Mouse (Mus musculus) inflammation-experienced regulatory T-cells (primary cell): Measurements from ENCODE around the gene Alpk1. TPM values are rescaled to one million over a fixed set of nuclear protein-coding genes. Genes with fewer than 3 reads are reported as not detected.

Source experiments
- polyA plus RNA-seq, 2 experiments: library from polyadenylated mRNA; unstranded; fragments of 100-300 nt; shearing (Covaris generic); gene quantifications; one replicate each; pipeline ENCODE4 v1.2.1; 2017

Gene Alpk1
- 1 to 10 TPM; 1.2 to 1.5 TPM for polyA plus RNA-seq

GRCm38 (mm10) chr3:127780021-127780644 lies at the start of gene Alpk1:
Gene Alpk1, minus strand, starts transcription at chr3:127780527.

DNA sequence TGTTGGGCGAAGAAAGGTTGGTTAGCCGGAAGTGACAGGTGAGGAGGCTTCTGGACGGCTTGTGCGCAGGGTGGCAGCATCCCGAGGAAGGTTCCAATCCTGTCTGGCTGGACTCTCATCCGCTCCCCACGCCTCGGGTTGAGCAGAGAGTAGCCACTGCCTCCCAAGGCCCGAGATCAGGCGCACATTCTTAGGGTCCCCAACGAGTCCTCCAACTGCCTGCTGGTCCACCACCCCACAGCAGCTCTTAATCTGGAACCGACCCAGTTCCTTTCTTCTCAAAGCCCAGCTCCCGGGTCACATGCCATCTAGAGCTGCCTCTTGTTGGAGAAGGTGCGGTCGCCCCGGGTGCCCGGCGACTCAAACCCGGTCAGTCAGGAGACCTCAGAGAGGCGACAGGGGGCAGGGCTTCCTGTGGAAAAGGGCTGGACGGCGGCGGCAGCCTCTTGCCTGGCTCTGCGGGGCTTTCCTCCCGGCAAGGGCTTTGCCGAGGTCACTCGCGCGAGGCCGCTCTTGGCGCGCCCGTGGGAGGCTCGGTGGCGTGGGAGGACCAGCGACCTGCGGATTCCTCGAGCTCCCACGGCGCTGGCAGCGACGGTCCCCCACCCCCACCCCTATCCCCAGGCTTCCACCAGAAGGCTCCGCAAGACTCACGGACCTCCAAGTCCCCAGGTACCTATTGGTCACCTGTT lies 9.3 kb upstream of the Alpk1 start, which contains the start of gene Tifa:
TSS of gene Tifa (plus strand) at position 306 of the 692 bp plus-strand sequence.

DNA sequence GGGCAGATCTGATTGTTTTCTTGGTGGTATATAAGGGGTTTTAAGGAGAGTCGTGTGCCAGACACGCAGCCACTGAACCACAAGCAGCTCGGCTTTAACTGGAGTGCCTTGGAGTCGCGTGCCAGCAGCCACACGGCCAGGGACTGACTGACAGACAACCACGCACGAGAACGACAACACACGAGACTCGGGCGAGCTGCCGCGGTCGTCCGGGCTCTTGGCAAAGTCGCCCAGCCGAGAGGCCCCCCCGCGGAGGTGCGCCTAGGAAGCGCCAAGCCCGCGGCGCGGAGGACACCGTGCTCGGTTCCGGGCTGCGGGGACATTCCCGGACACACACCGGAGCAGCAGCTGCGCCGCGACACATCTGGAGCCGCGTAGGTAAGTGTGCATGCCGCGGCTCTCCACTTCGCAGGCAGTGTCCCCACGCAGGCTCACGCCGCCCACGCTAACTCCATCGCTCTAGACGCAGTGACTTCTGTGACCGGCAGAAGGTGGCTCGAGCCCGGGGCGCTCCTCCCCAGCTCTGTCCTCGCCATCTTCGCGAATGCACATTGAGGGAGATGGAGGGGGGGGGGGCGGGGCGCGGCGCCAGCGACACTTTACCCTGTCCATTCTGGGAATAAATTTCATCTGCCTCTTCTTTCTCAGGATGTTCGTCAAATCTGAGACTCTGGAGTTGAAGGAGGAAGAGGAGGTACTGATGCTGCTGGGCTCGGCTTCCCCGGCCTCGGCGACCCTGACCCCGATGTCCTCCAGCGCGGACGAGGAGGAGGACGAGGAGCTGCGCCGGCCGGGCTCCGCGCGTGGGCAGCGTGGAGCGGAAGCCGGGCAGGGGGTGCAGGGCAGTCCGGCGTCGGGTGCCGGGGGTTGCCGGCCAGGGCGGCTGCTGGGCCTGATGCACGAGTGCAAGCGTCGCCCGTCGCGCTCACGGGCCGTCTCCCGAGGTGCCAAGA lies 147.0 kb downstream of the Alpk1 start, which contains the start of gene Neurog2:
TSS of gene Neurog2 (plus strand) at position 56 of the 953 bp plus-strand sequence.

Other genes with a start within 250 kb of the Alpk1 start
- 10 to 100 TPM; 47.0 to 47.2 TPM for gene Larp7, start 227.2 kb downstream of the Alpk1 start, polyA plus RNA-seq
- gene Zgrf1, start 227.0 kb downstream of the Alpk1 start, polyA plus RNA-seq: 1 to 10 TPM; 1.4 to 2.9 TPM
- gene Neurog2, start 147.4 kb downstream of the Alpk1 start, polyA plus RNA-seq: not detected
- gene Tifa, start 9.3 kb upstream of the Alpk1 start, polyA plus RNA-seq: under 1 TPM; 0.25 to 0.29 TPM
- gene Ap1ar, start 57.0 kb upstream of the Alpk1 start, polyA plus RNA-seq: 10 to 100 TPM; 53.2 to 72.0 TPM
- gene Fam241a, start 115.8 kb upstream of the Alpk1 start, polyA plus RNA-seq: 10 to 100 TPM; 18.2 to 20.5 TPM